Mouse (Mus musculus) midbrain, postnatal 0 days (tissue): ENCODE measurements around the gene Gm20425. TPM values are rescaled to one million over a fixed set of nuclear protein-coding genes. Genes with fewer than 3 reads are reported as not detected.

Experiments used
- ATAC-seq: fragments of 200-750 bp; cut with Nextera tagmentation; 2 replicates; pipeline ENCODE4 v1.8.0; 2017; ENCODE audit warnings: moderate number of reproducible peaks, mild to moderate bottlenecking, moderate TSS enrichment, moderate library complexity; ENCODE audit not compliant: low FRiP score
- DNase-seq: peaks from one replicate; pipeline ENCODE4 v3.0.0-alpha.2; 2015; ENCODE audit warnings: low spot score
- H3K27ac ChIP-seq: fragments of 300-500 bp; sonication (generic); 2 replicates; pipeline ENCODE4 v1.5.1; 2014; ENCODE audit warnings: low read depth, mild to moderate bottlenecking, low read length, mixed read lengths
- H3K27me3 ChIP-seq: fragments of 300-500 bp; sonication (generic); 2 replicates; pipeline ENCODE4 v1.6.1; 2014; ENCODE audit warnings: low read length, control low read depth, mixed read lengths; ENCODE audit not compliant: insufficient read depth
- H3K36me3 ChIP-seq: fragments of 300-500 bp; sonication (generic); 2 replicates; pipeline ENCODE4 v1.6.1; 2014; ENCODE audit warnings: low read length, control low read depth, mixed read lengths; ENCODE audit not compliant: insufficient read depth
- H3K4me1 ChIP-seq: fragments of 300-500 bp; sonication (generic); 2 replicates; pipeline ENCODE4 v1.6.1; 2014; ENCODE audit warnings: mild to moderate bottlenecking, control low read depth, antibody characterized with exemption, low read length, mixed read lengths; ENCODE audit not compliant: insufficient read depth
- H3K4me2 ChIP-seq: fragments of 300-500 bp; sonication (generic); 2 replicates; pipeline ENCODE4 v1.6.1; 2014; ENCODE audit warnings: low read depth, mild to moderate bottlenecking, low read length, mixed read lengths; ENCODE audit not compliant: poor library complexity, severe bottlenecking
- H3K4me3 ChIP-seq: fragments of 300-500 bp; sonication (generic); 2 replicates; pipeline ENCODE4 v1.5.1; 2014; ENCODE audit warnings: low read depth, mild to moderate bottlenecking, low read length, moderate library complexity
- H3K9ac ChIP-seq: fragments of 300-500 bp; sonication (generic); replicated peaks from 2 replicates; pipeline ENCODE4 v1.6.1; 2014; ENCODE audit warnings: mild to moderate bottlenecking, low read length, moderate library complexity, mixed read lengths; ENCODE audit not compliant: poor library complexity, severe bottlenecking
- H3K9me3 ChIP-seq: fragments of 300-500 bp; sonication (generic); 2 replicates; pipeline ENCODE4 v1.6.1; 2016; ENCODE audit warnings: low read length, control low read depth
- CTCF ChIP-seq: IDR thresholded peaks from 2 replicates; pipeline ENCODE4 v1.5.1; 2016; ENCODE audit warnings: antibody characterized with exemption, mild to moderate bottlenecking
- WGBS: fragments of 180-500 bp; shearing (Covaris S2); extraction: QIAGEN DNeasy Blood & Tissue Kit; methylation state at CpG from one replicate; pipeline ENCODE4 v1.1.7; 2014; 5-methylcytosine and 5-hydroxymethylcytosine counted together
- polyA plus RNA-seq: library from polyadenylated mRNA; unstranded; fragments of >200 nt; fragmentation: Nextera tagmentation; extraction: Ambion mirVana; gene quantifications from 2 replicates; pipeline ENCODE4 v1.2.1, GENCODE M21; 2015
- total RNA-seq: library from RNA; depleted of rRNA; stranded (reverse); fragments of >200 nt; gene quantifications from 2 replicates; pipeline ENCODE4 v1.2.3, GENCODE M21; 2014

The Gm20425 gene
- total and polyA plus RNA-seq, 2 experiments from 2014 or later, result 4.5 TPM; not detected in 1

GRCm38 (mm10) chr9:103234565-103235165 is 4.6 kb upstream of the Gm20425 start:
- no peak for DNase-seq
- no peaks in the 10 kb centered on the region for H3K36me3 ChIP-seq
- H3K27ac ChIP-seq, result no peak overlapping the region
- no peak overlapping the region for H3K4me2 ChIP-seq
- no peak for ATAC-seq
- WGBS, result 60% methylated on average over 7 of the region's 7 CpGs
- no peak overlapping the region for H3K4me3 ChIP-seq
- no peak for TF ChIP-seq CTCF
- no peaks in the 10 kb centered on the region for H3K4me1 ChIP-seq
- no peaks in the 10 kb centered on the region for H3K9me3 ChIP-seq
- H3K27me3 ChIP-seq, result no peaks in the 10 kb centered on the region
- H3K9ac ChIP-seq, result no peak overlapping the region

GRCm38 (mm10) chr9:103234059-103234458 is 4.0 kb upstream of the Gm20425 start:
- 77% methylated on average over 7 of the region's 7 CpGs for WGBS
- DNase-seq (no peak), ATAC-seq (no peak)
- Histone ChIP-seq H3K9me3 (no peaks in the 10 kb centered on the region), H3K36me3 (no peaks in the 10 kb centered on the region), H3K9ac (no peak overlapping the region), H3K4me3 (no peak overlapping the region), H3K27me3 (no peaks in the 10 kb centered on the region), H3K4me1 (no peaks in the 10 kb centered on the region), H3K4me2 (no peak overlapping the region), H3K27ac (no peak overlapping the region)
- no peak for TF ChIP-seq CTCF

DNA sequence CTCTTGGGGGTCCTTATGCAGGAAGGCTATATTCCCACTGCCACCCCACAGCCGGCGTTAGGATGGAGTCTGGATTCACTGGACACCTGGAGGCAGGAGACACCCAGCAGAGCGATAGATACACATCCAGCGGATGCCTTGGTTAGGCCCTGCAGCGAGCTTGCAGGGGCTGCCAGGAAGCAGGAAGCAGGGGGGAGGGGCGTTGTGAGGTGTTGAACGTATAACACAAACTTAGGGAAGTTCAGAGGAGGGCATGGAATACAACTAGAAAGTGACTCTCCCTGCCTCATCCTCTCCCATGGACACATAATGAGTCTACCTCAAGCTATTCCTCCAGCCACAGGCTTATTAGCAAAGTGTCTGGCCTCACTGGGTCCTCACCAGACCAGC is 2.9 kb upstream of the Gm20425 start:
- TF ChIP-seq CTCF, result no peak
- DNase-seq (no peak), ATAC-seq (no peak)
- Histone ChIP-seq H3K36me3 (no peaks in the 10 kb centered on the region), H3K4me3 (no peak overlapping the region), H3K9me3 (no peaks in the 10 kb centered on the region), H3K27me3 (no peaks in the 10 kb centered on the region), H3K9ac (no peak overlapping the region), H3K4me2 (no peak overlapping the region), H3K4me1 (no peaks in the 10 kb centered on the region), H3K27ac (no peak overlapping the region)
- WGBS, result 79% methylated on average over 7 of the region's 7 CpGs

DNA sequence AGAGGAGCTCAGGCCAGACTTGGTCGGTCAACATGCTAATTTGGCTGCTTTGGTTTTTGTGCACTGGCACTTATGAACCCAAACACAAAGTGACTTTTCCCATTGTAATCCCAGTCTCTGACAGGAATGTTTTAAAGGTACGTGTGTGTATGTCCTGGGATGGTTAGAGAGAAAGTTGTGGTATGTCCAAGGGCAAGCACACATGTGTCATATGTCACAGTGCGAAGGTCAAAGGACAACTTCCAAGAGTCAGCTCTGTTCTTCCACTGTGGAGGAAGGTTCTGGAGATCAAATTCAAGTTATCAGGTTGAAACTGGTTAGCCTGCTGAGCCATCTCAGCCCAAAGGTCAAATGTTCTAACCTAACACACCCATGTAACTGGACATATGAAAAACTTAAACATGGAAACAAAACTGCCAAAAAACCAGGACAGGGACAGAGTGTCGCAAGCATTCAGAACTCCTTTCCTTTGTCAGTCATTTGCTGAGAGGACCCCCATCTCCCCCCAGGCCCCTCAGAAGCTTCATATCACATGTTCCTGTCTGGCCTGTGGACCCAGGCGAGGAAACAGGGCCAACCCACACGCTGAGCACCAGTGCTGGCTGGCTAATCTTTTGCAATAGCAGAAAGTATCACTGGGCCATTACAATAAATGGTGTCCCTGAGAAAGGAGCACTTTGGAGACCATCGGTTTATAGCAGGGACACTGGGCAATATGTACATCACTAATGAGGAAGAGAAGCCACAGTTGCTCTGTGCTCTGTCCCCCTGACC is 2.3 kb upstream of the Gm20425 start:
- DNase-seq, result no peak
- Histone ChIP-seq H3K9me3 (no peaks in the 10 kb centered on the region), H3K4me3 (no peak overlapping the region), H3K36me3 (no peaks in the 10 kb centered on the region), H3K9ac (no peak overlapping the region), H3K27me3 (no peaks in the 10 kb centered on the region), H3K4me2 (no peak overlapping the region), H3K4me1 (no peaks in the 10 kb centered on the region), H3K27ac (no peak overlapping the region)
- no peak for TF ChIP-seq CTCF
- WGBS, result 90% methylated on average over 7 of the region's 7 CpGs
- no peak for ATAC-seq

DNA sequence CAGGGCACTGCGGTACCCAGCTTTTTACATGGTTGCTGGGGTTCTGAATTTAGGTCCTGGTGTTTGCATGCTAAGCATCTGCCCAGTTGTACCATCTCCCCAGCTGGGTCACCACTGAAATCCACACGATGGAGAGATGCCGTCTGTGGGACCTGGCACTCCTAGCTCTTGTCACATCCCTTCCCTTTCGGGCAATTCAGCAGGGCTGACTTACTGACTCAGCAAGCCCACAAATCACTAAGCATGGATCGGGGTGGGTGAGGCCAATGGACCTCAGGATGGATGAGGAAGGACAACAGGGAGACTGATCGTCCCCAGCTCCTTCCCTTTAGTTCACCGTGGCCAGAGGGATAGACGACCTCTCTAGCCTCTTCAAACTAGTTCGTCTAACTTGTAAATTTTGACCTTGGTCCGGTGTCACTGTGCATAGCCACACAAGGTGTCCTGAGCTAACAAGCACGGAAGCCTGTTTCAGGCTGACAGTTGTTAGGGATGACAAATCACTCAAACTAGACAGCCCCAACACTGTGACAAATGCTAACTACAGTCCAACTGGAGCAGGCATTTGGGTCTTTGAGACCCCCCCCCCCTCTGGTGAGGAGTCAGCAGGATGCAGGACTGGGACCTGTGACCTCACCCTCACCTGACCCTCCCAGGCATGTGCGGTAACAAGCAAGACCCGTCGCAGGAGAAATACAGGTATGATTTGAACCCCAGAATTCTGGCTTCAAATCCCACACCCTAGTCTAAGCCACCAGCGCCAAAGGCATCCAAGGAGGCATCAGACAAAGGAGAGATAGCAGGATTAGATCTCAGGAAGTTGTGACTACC is 855 bp downstream of the Gm20425 start:
- Histone ChIP-seq H3K27me3 (no peaks in the 10 kb centered on the region), H3K4me2 (no peak overlapping the region), H3K9me3 (no peaks in the 10 kb centered on the region), H3K36me3 (no peaks in the 10 kb centered on the region), H3K9ac (no peak overlapping the region), H3K4me3 (no peak overlapping the region), H3K27ac (no peak overlapping the region), H3K4me1 (no peaks in the 10 kb centered on the region)
- no peak for TF ChIP-seq CTCF
- WGBS, result 87% methylated on average over 15 of the region's 15 CpGs
- ATAC-seq, result no peak
- no peak for DNase-seq
